Mouse (Mus musculus): Measurements from ENCODE around the gene Ltc4s. TPM values are rescaled to one million over a fixed set of nuclear protein-coding genes. Genes with fewer than 3 reads are reported as not detected.

Ltc4s gene
- total and polyA plus RNA-seq, 3 experiments, result 0.47 to 2.0 (median 1.4) TPM

GRCm38 (mm10) chr11:50280053-50280452 is 41.6 kb upstream of the Ltc4s start:
- Histone ChIP-seq H3K27me3 (replicated peaks) (no peaks in the 10 kb centered on the region), H3K4me2 (ENCODE audit: insufficient read depth, low read depth, poor library complexity, severe bottlenecking) (no peak overlapping the region), H3K4me1 (ENCODE audit: control insufficient read depth in 1 of 2, insufficient read depth in 2 of 2) (peaks cover 9 to 31% of the 10 kb centered on the region in 2 experiments), H3K27ac (ENCODE audit: insufficient read depth, low read depth) (no peak overlapping the region), H3K79me2 (replicated peaks; ENCODE audit: control insufficient read depth, extremely low read depth, insufficient read depth, poor library complexity, severe bottlenecking) (peaks cover 5% of the 10 kb centered on the region; the same call in 1 of the 2 replicates), H3K9me3 (replicated peaks; ENCODE audit: low read length) (peaks cover 2% of the 10 kb centered on the region), H3K9ac (ENCODE audit: insufficient read depth, low read depth) (no peak overlapping the region), H3K36me3 (replicated peaks in 1 of 2; ENCODE audit: control insufficient read depth in 1 of 2, insufficient read depth in 1 of 2, low read length in 1 of 2) (peaks cover 17 to 53% of the 10 kb centered on the region in 2 experiments), H3K4me3 (replicated peaks in 1 of 3; ENCODE audit: low read depth in 2 of 3, low read length in 2 of 3, poor library complexity in 1 of 3) (no peak overlapping the region)
- in situ Hi-C loops (cut with MboI; ENCODE audit: low pct_ligation_motif_present, low pct_unique_long_range_greater_than_20kb, low sequenced_read_pairs), result no loop called here
- TF ChIP-seq ELF1 (IDR thresholded peaks at IDR 0.05; ENCODE audit: low read depth, low read length) (no peak), POLR2AphosphoS2 (IDR thresholded peaks at IDR 0.05; ENCODE audit: low read depth, low read length) (no peak), USF1 (IDR thresholded peaks at IDR 0.05; ENCODE audit: low read depth, low read length) (no peak), TCF12 (IDR thresholded peaks at IDR 0.05; ENCODE audit: low read depth, low read length) (no peak), SMC3 (IDR thresholded peaks at IDR 0.05; ENCODE audit: low read depth, low read length) (no peak), ZKSCAN1 (IDR thresholded peaks at IDR 0.05; ENCODE audit: borderline replicate concordance, low read depth, low read length) (no peak), IRF4 (IDR thresholded peaks at IDR 0.05; ENCODE audit: low read depth, low read length) (no peak), MAFK (IDR thresholded peaks at IDR 0.05; ENCODE audit: insufficient replicate concordance, low read length) (no peak), UBTF (IDR thresholded peaks at IDR 0.05; ENCODE audit: low read depth, low read length) (no peak), KAT2A (IDR thresholded peaks at IDR 0.05; ENCODE audit: insufficient replicate concordance, low read length) (no peak), HCFC1 (IDR thresholded peaks at IDR 0.05; ENCODE audit: low read depth, low read length) (no peak), TBP (conservative IDR thresholded peaks at IDR 0.05; ENCODE audit: low read depth, low read length) (no peak), GABPA (IDR thresholded peaks at IDR 0.05; ENCODE audit: insufficient replicate concordance, low read depth, low read length) (no peak), MXI1 (IDR thresholded peaks at IDR 0.05; ENCODE audit: low read depth, low read length) (no peak)
- dilution Hi-C loops (cut with MboI; ENCODE audit: extremely low pct_ligation_motif_present, extremely low pct_unique_long_range_greater_than_20kb, low sequenced_read_pairs), result no loop called here
- no peak for DNase-seq (ENCODE audit: extremely low read depth)

- Histone ChIP-seq H3K36me3 (replicated peaks in 1 of 2; ENCODE audit: control insufficient read depth in 1 of 2, insufficient read depth in 1 of 2, low read length in 1 of 2) (peaks cover 17 to 55% of the 10 kb centered on the region in 2 experiments), H3K9me3 (replicated peaks; ENCODE audit: low read length) (peaks cover 2% of the 10 kb centered on the region), H3K79me2 (replicated peaks; ENCODE audit: control insufficient read depth, extremely low read depth, insufficient read depth, poor library complexity, severe bottlenecking) (peaks cover 2% of the 10 kb centered on the region; the same call in 1 of the 2 replicates), H3K4me3 (replicated peaks in 1 of 3; ENCODE audit: low read depth in 2 of 3, low read length in 2 of 3, poor library complexity in 1 of 3) (no peak overlapping the region), H3K27me3 (replicated peaks) (no peaks in the 10 kb centered on the region), H3K4me2 (ENCODE audit: insufficient read depth, low read depth, poor library complexity, severe bottlenecking) (no peak overlapping the region), H3K27ac (ENCODE audit: insufficient read depth, low read depth) (no peak overlapping the region), H3K4me1 (ENCODE audit: control insufficient read depth in 1 of 2, insufficient read depth in 2 of 2) (peaks cover 10 to 40% of the 10 kb centered on the region in 2 experiments), H3K9ac (ENCODE audit: insufficient read depth, low read depth) (no peak overlapping the region)
- DNase-seq (ENCODE audit: extremely low read depth), result no peak
- dilution Hi-C loops (cut with MboI; ENCODE audit: extremely low pct_ligation_motif_present, extremely low pct_unique_long_range_greater_than_20kb, low sequenced_read_pairs), result no loop called here
- TF ChIP-seq UBTF (IDR thresholded peaks at IDR 0.05; ENCODE audit: low read depth, low read length), result no peak
- TF ChIP-seq USF1 (IDR thresholded peaks at IDR 0.05; ENCODE audit: low read depth, low read length), result no peak
- TF ChIP-seq CTCF (conservative IDR thresholded peaks at IDR 0.05 in 1 of 2, IDR thresholded peaks at IDR 0.05 in 1 of 2; ENCODE audit: low read depth in 2 of 2, low read length in 2 of 2), result no peak
- TF ChIP-seq MYC (IDR thresholded peaks at IDR 0.05; ENCODE audit: low read depth, low read length), result no peak
- in situ Hi-C loops (cut with MboI; ENCODE audit: low pct_ligation_motif_present, low pct_unique_long_range_greater_than_20kb, low sequenced_read_pairs), result no loop called here
Measured at GRCm38 (mm10) chr11:50279005-50279404, 40.6 kb upstream of the Ltc4s start.
